Mouse (Mus musculus) erythroblast, embryonic 14.5 days (primary cell): ENCODE data around the gene Cttnbp2nl.

ENCODE experiments used
- GATA1 ChIP-seq: IDR thresholded peaks from 2 replicates; pipeline ENCODE4 v1.6.1; 2012; ENCODE audit warnings: low read length, inconsistent platforms, mixed read lengths
- TAL1 ChIP-seq: IDR thresholded peaks from 3 replicates; pipeline ENCODE4 v1.6.1; 2012; ENCODE audit warnings: low read length, inconsistent platforms, mixed read lengths

DNA sequence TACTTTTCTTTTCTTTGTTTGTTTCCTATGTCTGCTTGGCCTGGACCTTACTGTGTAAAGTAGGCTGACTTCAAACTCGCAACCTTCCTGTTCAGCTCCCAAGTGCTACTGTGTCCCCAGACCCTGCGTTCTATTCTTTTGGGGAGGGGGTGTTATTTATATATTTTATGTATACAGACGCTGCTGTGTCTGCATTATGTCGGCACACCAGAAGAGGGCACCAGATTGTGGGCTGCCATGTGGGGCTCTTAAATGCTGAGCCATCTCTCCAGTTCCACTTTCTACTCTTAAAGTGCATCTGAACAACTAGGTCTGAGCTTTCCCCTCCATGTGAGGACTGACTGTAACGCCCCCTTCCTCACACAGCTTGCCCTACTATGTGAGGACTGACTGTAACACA is 9.2 kb downstream of the Cttnbp2nl start:
- TF ChIP-seq TAL1 (no peak), GATA1 (no peak)
